Mouse (Mus musculus) heart, embryonic 10.5 days (tissue): ENCODE data around the gene Sfxn5. TPM values are rescaled to one million over a fixed set of nuclear protein-coding genes. Genes with fewer than 3 reads are reported as not detected.

Experiments used
- DNase-seq: peaks from one replicate; pipeline ENCODE4 v3.0.0-alpha.2; 2017; ENCODE audit warnings: low spot score
- H3K27ac ChIP-seq: fragments of 300-500 bp; sonication (generic); 2 replicates; pipeline ENCODE4 v1.5.1; 2016; ENCODE audit warnings: mild to moderate bottlenecking
- H3K27me3 ChIP-seq: fragments of 300-500 bp; sonication (generic); 2 replicates; pipeline ENCODE4 v1.6.1; 2016; ENCODE audit warnings: mild to moderate bottlenecking; ENCODE audit not compliant: poor library complexity, insufficient read depth, severe bottlenecking
- H3K36me3 ChIP-seq: fragments of 300-500 bp; sonication (generic); 2 replicates; pipeline ENCODE4 v1.6.1; 2016; ENCODE audit warnings: mild to moderate bottlenecking, moderate library complexity
- H3K4me1 ChIP-seq: fragments of 300-500 bp; sonication (generic); 2 replicates; pipeline ENCODE4 v1.6.1; 2016; ENCODE audit warnings: mild to moderate bottlenecking
- H3K4me3 ChIP-seq: fragments of 300-500 bp; sonication (generic); 2 replicates; pipeline ENCODE4 v1.5.1; 2016; ENCODE audit warnings: mild to moderate bottlenecking, moderate library complexity
- H3K9me3 ChIP-seq: fragments of 300-500 bp; sonication (generic); 2 replicates; pipeline ENCODE4 v1.6.1; 2016; ENCODE audit warnings: mild to moderate bottlenecking, moderate library complexity
- WGBS: fragments of 180-500 bp; shearing (Covaris S2); methylation state at CpG from one replicate; pipeline ENCODE4 v1.1.7; 2016; 5-methylcytosine and 5-hydroxymethylcytosine counted together
- microRNA-seq: library from miRNA; unstranded; fragments of <30 nt; microRNA quantifications from one replicate; pipeline ENCODE4, GENCODE M21; 2017
- polyA plus RNA-seq: library from polyadenylated mRNA; unstranded; fragments of >200 nt; fragmentation: Nextera tagmentation; extraction: Ambion mirVana; gene quantifications from 2 replicates; pipeline ENCODE4 v1.2.1, GENCODE M21; 2016

The Sfxn5 gene
- polyA plus RNA-seq, 1 experiment from 2014 or later, result 5.8 TPM

GRCm38 (mm10) chr6:85186744-85187059 is 146.5 kb downstream of the Sfxn5 start:
- 1% methylated on average over 15 of the region's 15 CpGs for WGBS
- Histone ChIP-seq H3K36me3 (no peaks in the 10 kb centered on the region), H3K4me3 (peak overlapping the region; percentile 25; the same call in 1 of the 2 replicates), H3K27me3 (peaks cover 97% of the 10 kb centered on the region), H3K9me3 (no peaks in the 10 kb centered on the region), H3K27ac (no peak overlapping the region), H3K4me1 (peaks cover 41% of the 10 kb centered on the region)
- DNase-seq, result no peak

- no peak overlapping the region for H3K27ac ChIP-seq
Observed at GRCm38 (mm10) chr6:85186033-85186743, 147.0 kb downstream of the Sfxn5 start.

GRCm38 (mm10) chr6:85183951-85184350 is 149.3 kb downstream of the Sfxn5 start:
- no peaks in the 10 kb centered on the region for H3K36me3 ChIP-seq

More at GRCm38 (mm10) chr6:85186033-85186743, 147.0 kb downstream of the Sfxn5 start:
- Histone ChIP-seq H3K4me3 (peak overlapping the region; percentile 44), H3K9me3 (no peaks in the 10 kb centered on the region), H3K4me1 (peaks cover 41% of the 10 kb centered on the region), H3K36me3 (no peaks in the 10 kb centered on the region), H3K27me3 (peaks cover 97% of the 10 kb centered on the region)
- no peak for DNase-seq
- 2% methylated on average over 33 of the region's 33 CpGs for WGBS

GRCm38 (mm10) chr6:85180036-85180435 is 153.2 kb downstream of the Sfxn5 start:
- no peak for DNase-seq
- H3K9me3 ChIP-seq, result no peaks in the 10 kb centered on the region
- peaks cover 74% of the 10 kb centered on the region for H3K27me3 ChIP-seq
- no peak overlapping the region for H3K4me3 ChIP-seq
- H3K36me3 ChIP-seq, result no peaks in the 10 kb centered on the region
- 51% methylated on average over 2 of the region's 2 CpGs for WGBS
- H3K4me1 ChIP-seq, result no peaks in the 10 kb centered on the region
- H3K27ac ChIP-seq, result no peak overlapping the region

More at GRCm38 (mm10) chr6:85183951-85184350, 149.3 kb downstream of the Sfxn5 start:
- H3K4me1 ChIP-seq, result peaks cover 28% of the 10 kb centered on the region
- H3K27me3 ChIP-seq, result peaks cover 93% of the 10 kb centered on the region
- no peak overlapping the region for H3K4me3 ChIP-seq
- no peak overlapping the region for H3K27ac ChIP-seq
- DNase-seq, result no peak
- WGBS, result 52% methylated on average over 3 of the region's 3 CpGs
- no peaks in the 10 kb centered on the region for H3K9me3 ChIP-seq

- WGBS, result 62% methylated on average over 3 of the region's 3 CpGs
- Histone ChIP-seq H3K4me1 (no peaks in the 10 kb centered on the region), H3K36me3 (no peaks in the 10 kb centered on the region), H3K4me3 (no peak overlapping the region), H3K27ac (no peak overlapping the region), H3K9me3 (no peaks in the 10 kb centered on the region), H3K27me3 (peaks cover 71% of the 10 kb centered on the region)
- no peak for DNase-seq
Observed at GRCm38 (mm10) chr6:85179569-85179968, 153.7 kb downstream of the Sfxn5 start.

GRCm38 (mm10) chr6:85165440-85165921 is 167.7 kb downstream of the Sfxn5 start:
- Histone ChIP-seq H3K4me3 (no peak overlapping the region), H3K27ac (no peak overlapping the region), H3K36me3 (no peaks in the 10 kb centered on the region), H3K9me3 (no peaks in the 10 kb centered on the region), H3K4me1 (0 out of 2 replicates have a peak, but pooled peaks cover 2% of the 10 kb centered on the region), H3K27me3 (peaks cover 27% of the 10 kb centered on the region; the same call in 1 of the 2 replicates)
- WGBS, result 53% methylated on average over 11 of the region's 11 CpGs
- DNase-seq, result no peak

Small RNA genes within 50 kb of the gene (microRNA-seq; reads per million reads assigned to microRNA genes)
- gene Mir705, result not detected

Other genes starting within 250 kb of the Sfxn5 start
- gene Spr, start 195.7 kb downstream of the Sfxn5 start, polyA plus RNA-seq, result 57.2 and 69.2 TPM in 2 replicates
- gene Emx1, start 146.0 kb downstream of the Sfxn5 start, polyA plus RNA-seq, result 0.15 and 0.85 TPM in 2 replicates
- 9.0 and 23.0 TPM in 2 replicates for gene Rab11fip5, start 41.2 kb upstream of the Sfxn5 start, polyA plus RNA-seq
- gene Noto, start 90.5 kb upstream of the Sfxn5 start, polyA plus RNA-seq, result not detected in 2 replicates
- gene Smyd5, start 98.6 kb upstream of the Sfxn5 start, polyA plus RNA-seq, result 64.4 and 81.8 TPM in 2 replicates
- gene Cct7, start 118.1 kb upstream of the Sfxn5 start, polyA plus RNA-seq, result 563 and 665 TPM in 2 replicates
- gene Pradc1, start 118.5 kb upstream of the Sfxn5 start, polyA plus RNA-seq, result 38.9 and 48.2 TPM in 2 replicates
- gene Fbxo41, start 169.6 kb upstream of the Sfxn5 start, polyA plus RNA-seq, result 0.04 and 0.13 TPM in 2 replicates
- gene Egr4, start 180.2 kb upstream of the Sfxn5 start, polyA plus RNA-seq, result not detected in 2 replicates